Mouse (Mus musculus) neural tube, embryonic 15.5 days (tissue): ENCODE measurements around the gene Ptprd. TPM values are rescaled to one million over a fixed set of nuclear protein-coding genes. Genes with fewer than 3 reads are reported as not detected.

Experiments used
- ATAC-seq: fragments of 200-750 bp; cut with Nextera tagmentation; 2 replicates; pipeline ENCODE4 v1.8.0; 2017; ENCODE audit warnings: mild to moderate bottlenecking, moderate TSS enrichment, moderate library complexity; ENCODE audit not compliant: low FRiP score
- H3K27ac ChIP-seq: fragments of 300-500 bp; sonication (generic); replicated peaks from 2 replicates; pipeline ENCODE4 v1.5.1; 2015; ENCODE audit warnings: mild to moderate bottlenecking, inconsistent platforms
- H3K27me3 ChIP-seq: fragments of 300-500 bp; sonication (generic); replicated peaks from 2 replicates; pipeline ENCODE4 v1.6.1; 2015; ENCODE audit warnings: inconsistent platforms
- H3K36me3 ChIP-seq: fragments of 300-500 bp; sonication (generic); 2 replicates; pipeline ENCODE4 v1.6.1; 2015; ENCODE audit warnings: inconsistent platforms
- H3K4me1 ChIP-seq: fragments of 300-500 bp; sonication (generic); 2 replicates; pipeline ENCODE4 v1.6.1; 2015; ENCODE audit warnings: inconsistent platforms
- H3K4me2 ChIP-seq: fragments of 300-500 bp; sonication (generic); 2 replicates; pipeline ENCODE4 v1.6.1; 2015; ENCODE audit warnings: inconsistent platforms, mild to moderate bottlenecking, moderate library complexity
- H3K4me3 ChIP-seq: fragments of 300-500 bp; sonication (generic); replicated peaks from 2 replicates; pipeline ENCODE4 v1.5.1; 2015; ENCODE audit warnings: mild to moderate bottlenecking, inconsistent platforms
- H3K9ac ChIP-seq: fragments of 300-500 bp; sonication (generic); replicated peaks from 2 replicates; pipeline ENCODE4 v1.6.1; 2015; ENCODE audit warnings: mild to moderate bottlenecking, inconsistent platforms
- H3K9me3 ChIP-seq: fragments of 300-500 bp; sonication (generic); replicated peaks from 2 replicates; pipeline ENCODE4 v1.6.1; 2016; ENCODE audit warnings: inconsistent platforms
- WGBS: fragments of 180-500 bp; shearing (Covaris S2); methylation state at CpG from one replicate; pipeline ENCODE4 v1.1.7; 2015; ENCODE audit warnings: mixed read lengths; 5-methylcytosine and 5-hydroxymethylcytosine counted together
- microRNA-seq: library from miRNA; unstranded; fragments of <30 nt; microRNA quantifications from one replicate; pipeline ENCODE4, GENCODE M21; 2017
- polyA plus RNA-seq: library from polyadenylated mRNA; unstranded; fragments of >200 nt; fragmentation: Nextera tagmentation; extraction: Ambion mirVana; gene quantifications from 2 replicates; pipeline ENCODE4 v1.2.1, GENCODE M21; 2015

The Ptprd gene
- polyA plus RNA-seq, 1 experiment from 2014 or later = 96.1 TPM

DNA sequence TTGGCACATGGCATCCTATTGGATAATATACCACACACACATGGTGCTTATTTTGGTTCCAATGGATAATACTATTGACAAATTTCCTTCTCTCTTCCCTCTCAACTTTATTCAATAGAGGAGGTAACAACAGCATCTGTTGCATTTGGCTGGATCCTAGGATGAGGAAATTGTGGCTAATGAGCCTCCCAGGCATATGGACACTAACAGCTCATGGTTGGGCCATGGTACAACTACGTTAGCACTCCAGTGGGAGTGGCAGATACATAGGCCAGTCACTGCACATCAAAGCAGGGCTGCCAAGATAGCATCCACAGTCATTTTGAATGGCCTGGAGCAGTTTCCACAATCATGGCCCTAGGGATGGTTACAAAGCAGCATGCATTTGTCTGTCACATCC is 2238.4 kb downstream of the Ptprd start:
- no peak; the same call in 1 of the 2 replicates for ATAC-seq
- 73% methylated on average over 1 of the region's 1 CpGs for WGBS

DNA sequence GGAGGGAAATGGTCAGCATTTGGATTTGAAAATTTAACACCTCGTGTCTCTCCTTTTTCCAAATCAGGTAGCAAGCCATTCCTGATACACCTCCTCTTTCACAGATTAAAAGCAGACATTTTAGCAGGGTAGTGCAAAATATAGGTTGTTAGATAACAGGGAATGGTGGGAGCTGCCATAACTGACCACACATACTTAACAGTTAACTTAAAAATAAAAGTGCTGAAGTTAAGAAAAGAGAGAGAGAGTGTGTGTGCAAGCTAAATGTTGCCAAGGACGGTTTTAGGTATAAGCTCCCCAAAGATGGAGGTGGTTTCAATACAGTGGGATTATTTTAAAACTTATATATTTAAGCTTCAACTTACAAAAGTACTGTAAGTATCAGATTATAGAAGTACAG is 2241.8 kb downstream of the Ptprd start:
- H3K9me3 ChIP-seq = no peaks in the 10 kb centered on the region
- no peak overlapping the region for H3K27ac ChIP-seq
- no peak overlapping the region for H3K9ac ChIP-seq
- WGBS = 88% methylated on average over 2 of the region's 2 CpGs
- no peak for ATAC-seq
- no peak overlapping the region for H3K4me2 ChIP-seq
- no peaks in the 10 kb centered on the region for H3K36me3 ChIP-seq
- no peaks in the 10 kb centered on the region for H3K27me3 ChIP-seq
- no peak overlapping the region for H3K4me3 ChIP-seq
- H3K4me1 ChIP-seq = no peaks in the 10 kb centered on the region

More for the DNA sequence above, 2238.4 kb downstream of the Ptprd start:
- Histone ChIP-seq H3K9ac (no peak overlapping the region), H3K27ac (no peak overlapping the region), H3K27me3 (no peaks in the 10 kb centered on the region), H3K4me2 (no peak overlapping the region), H3K36me3 (no peaks in the 10 kb centered on the region), H3K4me1 (no peaks in the 10 kb centered on the region), H3K4me3 (no peak overlapping the region), H3K9me3 (no peaks in the 10 kb centered on the region)

DNA sequence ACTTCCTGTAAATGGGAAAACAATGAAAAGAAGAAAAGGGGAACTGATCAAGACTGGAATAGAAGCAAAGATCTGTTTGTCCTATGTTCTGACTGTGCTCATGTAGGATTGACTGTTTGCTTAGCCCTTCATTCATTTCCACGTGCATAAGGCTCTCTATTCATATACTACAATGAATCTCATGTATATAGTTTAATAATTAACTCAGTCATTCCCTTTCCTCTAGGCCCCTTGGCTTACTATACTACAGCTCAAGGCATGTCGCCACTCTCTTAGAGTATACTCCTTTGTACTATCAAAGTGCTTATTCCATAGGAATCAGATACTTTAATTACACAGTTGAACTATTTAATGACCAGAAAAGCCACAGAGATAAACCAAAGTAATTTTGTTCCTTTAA is 2243.1 kb downstream of the Ptprd start:
- Histone ChIP-seq H3K27ac (no peak overlapping the region), H3K27me3 (no peaks in the 10 kb centered on the region), H3K9me3 (no peaks in the 10 kb centered on the region), H3K4me2 (no peak overlapping the region), H3K36me3 (no peaks in the 10 kb centered on the region), H3K4me1 (no peaks in the 10 kb centered on the region), H3K4me3 (no peak overlapping the region), H3K9ac (no peak overlapping the region)
- 78% methylated on average over 2 of the region's 2 CpGs for WGBS
- no peak for ATAC-seq

DNA sequence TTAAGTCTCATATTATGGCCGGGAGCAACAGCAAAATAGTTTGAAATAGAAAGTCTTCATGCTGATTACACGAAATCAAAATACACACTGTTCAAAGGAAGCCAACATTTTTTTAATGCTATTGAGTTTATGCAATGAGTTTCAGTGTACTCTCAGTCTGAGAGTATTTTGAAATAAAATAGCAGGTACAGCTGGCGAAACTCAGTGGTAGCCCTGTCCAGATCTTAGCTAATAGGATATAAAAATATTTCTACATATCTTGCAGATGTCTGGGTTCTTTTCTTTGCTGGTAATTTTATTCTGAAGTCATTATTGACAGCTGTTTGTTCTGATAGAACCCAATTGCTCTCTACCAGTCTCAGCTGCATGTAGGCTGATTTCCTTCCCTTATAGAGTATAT is 2246.0 kb downstream of the Ptprd start:
- no peak for ATAC-seq
- no peaks in the 10 kb centered on the region for H3K36me3 ChIP-seq
- no peak overlapping the region for H3K4me3 ChIP-seq
- H3K4me2 ChIP-seq = no peak overlapping the region
- no peaks in the 10 kb centered on the region for H3K4me1 ChIP-seq
- H3K27ac ChIP-seq = no peak overlapping the region
- no peaks in the 10 kb centered on the region for H3K9me3 ChIP-seq
- 91% methylated on average over 3 of the region's 3 CpGs for WGBS
- H3K9ac ChIP-seq = no peak overlapping the region
- H3K27me3 ChIP-seq = no peaks in the 10 kb centered on the region

DNA sequence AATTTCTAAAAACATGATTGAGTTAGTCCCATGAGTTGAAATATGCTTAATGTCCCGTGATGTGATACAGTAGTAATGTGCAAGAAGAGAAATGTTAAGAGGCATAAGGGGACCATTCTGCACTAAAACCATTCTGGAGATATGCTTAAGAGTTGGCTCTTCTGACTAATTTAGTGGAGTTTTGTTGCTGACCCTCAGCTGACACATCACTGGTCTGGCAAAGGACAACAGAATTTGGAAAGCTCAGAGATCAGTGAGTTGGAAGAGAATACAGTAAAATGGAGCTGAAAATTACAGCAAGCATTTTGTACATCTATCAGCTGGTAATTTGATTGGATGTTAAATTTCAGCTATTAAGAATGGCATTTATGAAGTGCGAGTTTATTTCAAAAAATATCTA is 2248.8 kb downstream of the Ptprd start:
- H3K36me3 ChIP-seq = no peaks in the 10 kb centered on the region
- no peak overlapping the region for H3K4me2 ChIP-seq
- H3K4me3 ChIP-seq = no peak overlapping the region
- no peaks in the 10 kb centered on the region for H3K4me1 ChIP-seq
- no peaks in the 10 kb centered on the region for H3K27me3 ChIP-seq
- H3K9ac ChIP-seq = no peak overlapping the region
- H3K27ac ChIP-seq = no peak overlapping the region
- 78% methylated on average over 2 of the region's 2 CpGs for WGBS
- H3K9me3 ChIP-seq = no peaks in the 10 kb centered on the region
- ATAC-seq = no peak

DNA sequence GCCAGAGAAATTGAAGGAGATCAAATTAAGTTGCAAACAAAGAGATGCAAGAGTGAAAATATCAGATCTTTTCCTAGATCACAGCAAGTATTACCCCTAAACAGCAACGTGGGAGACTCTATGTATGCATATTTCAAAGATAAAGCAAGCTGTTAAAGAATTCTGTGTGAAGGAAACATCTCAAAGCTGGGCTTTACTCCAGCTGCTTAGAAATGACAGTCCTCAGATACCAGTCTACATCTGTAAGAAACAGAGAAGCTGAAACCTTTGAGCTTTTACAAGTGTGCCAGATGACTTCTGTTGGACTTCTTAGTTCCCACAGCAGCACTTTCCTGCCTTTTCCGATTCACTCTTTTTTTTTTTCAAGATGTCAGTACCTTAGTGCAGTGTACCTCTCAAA is 2249.9 kb downstream of the Ptprd start:
- Histone ChIP-seq H3K36me3 (no peaks in the 10 kb centered on the region), H3K9me3 (no peaks in the 10 kb centered on the region), H3K4me3 (no peak overlapping the region), H3K4me2 (no peak overlapping the region), H3K27me3 (no peaks in the 10 kb centered on the region), H3K4me1 (no peaks in the 10 kb centered on the region), H3K27ac (no peak overlapping the region), H3K9ac (no peak overlapping the region)
- WGBS = 79% methylated on average over 2 of the region's 2 CpGs
- ATAC-seq = no peak

DNA sequence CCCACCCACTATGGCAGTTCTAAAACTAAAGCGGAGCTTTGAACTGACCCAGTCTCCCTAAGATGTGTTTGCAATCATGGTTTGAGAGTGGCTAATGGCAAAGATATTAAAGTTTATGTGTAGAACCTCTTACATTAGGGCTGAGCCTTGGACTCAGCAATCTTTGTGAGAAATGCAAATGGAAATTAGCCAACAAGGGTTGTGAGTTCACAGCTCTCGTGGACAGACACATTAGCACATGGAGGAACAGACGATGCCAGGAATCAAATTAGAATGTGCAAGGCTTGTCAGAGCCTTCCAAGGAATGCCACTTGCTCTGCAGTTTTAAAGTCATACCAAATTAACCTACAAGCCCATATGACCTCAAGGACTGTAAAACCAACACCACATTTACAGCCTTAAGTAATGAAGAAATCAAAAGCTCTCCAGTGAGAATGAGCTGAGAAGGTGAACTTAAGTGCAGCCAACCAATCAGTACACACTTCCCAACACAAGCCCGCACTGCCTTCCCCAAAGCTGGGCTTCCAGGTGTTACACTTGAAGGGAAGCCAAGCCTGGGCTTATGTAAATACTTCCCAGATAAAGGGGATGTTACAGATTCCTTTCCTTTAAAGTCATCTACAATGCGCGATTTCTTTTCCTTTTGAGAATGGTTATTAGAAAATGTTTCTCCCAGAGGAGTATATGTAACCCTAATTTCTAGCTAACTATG is 2258.3 kb downstream of the Ptprd start:
- Histone ChIP-seq H3K27me3 (no peaks in the 10 kb centered on the region), H3K4me2 (no peak overlapping the region), H3K4me1 (no peaks in the 10 kb centered on the region), H3K9ac (no peak overlapping the region), H3K27ac (no peak overlapping the region), H3K9me3 (no peaks in the 10 kb centered on the region), H3K36me3 (peaks cover 6% of the 10 kb centered on the region; the same call in 1 of the 2 replicates), H3K4me3 (no peak overlapping the region)
- ATAC-seq = no peak
- 76% methylated on average over 6 of the region's 6 CpGs for WGBS

DNA sequence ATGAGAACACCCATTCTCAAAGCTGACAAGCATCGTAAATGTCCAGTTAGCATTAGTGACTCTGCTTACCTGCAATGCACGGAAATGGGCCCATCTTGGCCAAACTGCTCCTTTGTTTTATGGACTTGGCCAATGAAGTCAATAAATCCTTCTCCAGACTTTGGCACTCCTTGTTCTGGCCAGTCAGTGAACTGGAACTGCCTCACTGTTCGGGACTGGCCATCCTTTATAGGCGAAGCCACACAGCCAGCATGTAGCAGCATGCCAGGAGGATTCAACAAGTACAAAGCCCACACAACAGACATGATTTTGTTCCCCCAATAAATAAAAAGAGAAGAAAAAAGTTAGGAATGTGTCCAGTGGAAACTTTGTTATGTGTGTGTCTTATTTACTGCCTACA is 2261.2 kb downstream of the Ptprd start:
- no peak overlapping the region for H3K9ac ChIP-seq
- no peaks in the 10 kb centered on the region for H3K9me3 ChIP-seq
- WGBS = 36% methylated on average over 4 of the region's 4 CpGs
- H3K4me3 ChIP-seq = no peak overlapping the region
- ATAC-seq = no peak
- H3K36me3 ChIP-seq = peaks cover 9% of the 10 kb centered on the region; the same call in 1 of the 2 replicates
- H3K27ac ChIP-seq = no peak overlapping the region
- H3K4me2 ChIP-seq = no peak overlapping the region
- no peaks in the 10 kb centered on the region for H3K4me1 ChIP-seq
- no peaks in the 10 kb centered on the region for H3K27me3 ChIP-seq

DNA sequence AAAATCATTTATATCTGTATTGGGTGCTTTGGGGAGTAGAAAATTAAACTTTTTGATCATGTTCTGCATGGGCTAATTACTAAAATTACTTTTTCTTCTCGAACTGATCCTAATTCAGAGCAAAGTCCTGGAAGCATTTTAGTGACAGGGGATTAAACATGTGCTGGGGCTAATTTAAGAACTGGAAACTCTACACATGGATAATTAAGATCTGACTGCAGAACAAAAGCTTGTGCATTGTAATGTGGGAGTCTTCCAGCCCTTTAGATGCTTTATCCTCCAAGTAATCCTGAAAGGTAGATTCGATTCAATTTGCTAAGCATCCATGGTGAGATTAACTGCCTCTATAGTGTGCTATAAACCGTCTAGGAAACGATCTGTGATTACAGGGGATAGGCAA is 2316.9 kb downstream of the Ptprd start:
- Histone ChIP-seq H3K36me3 (no peaks in the 10 kb centered on the region), H3K9ac (no peak overlapping the region), H3K4me3 (no peak overlapping the region), H3K4me1 (no peaks in the 10 kb centered on the region), H3K9me3 (no peaks in the 10 kb centered on the region), H3K4me2 (no peak overlapping the region), H3K27me3 (no peaks in the 10 kb centered on the region), H3K27ac (no peak overlapping the region)
- ATAC-seq = no peak
- 25% methylated on average over 4 of the region's 4 CpGs for WGBS

Small RNA genes lying within 50 kb of the gene (microRNA-seq; reads per million reads assigned to microRNA genes)
- gene Gm23159 = not detected
